Mouse (Mus musculus) spleen, postnatal 14 days (tissue): Measurements from ENCODE around the gene Alkbh5.
A peak's percentile ranks its signal among the peaks of the same experiment; 100 is the strongest.

Experiments
- DNase-seq, 2 experiments: peaks; one replicate each; pipeline ENCODE4 v3.0.0; 2021 to 2022; ENCODE audit warnings: low spot score in 2 of 2

The Alkbh5 gene

DNA sequence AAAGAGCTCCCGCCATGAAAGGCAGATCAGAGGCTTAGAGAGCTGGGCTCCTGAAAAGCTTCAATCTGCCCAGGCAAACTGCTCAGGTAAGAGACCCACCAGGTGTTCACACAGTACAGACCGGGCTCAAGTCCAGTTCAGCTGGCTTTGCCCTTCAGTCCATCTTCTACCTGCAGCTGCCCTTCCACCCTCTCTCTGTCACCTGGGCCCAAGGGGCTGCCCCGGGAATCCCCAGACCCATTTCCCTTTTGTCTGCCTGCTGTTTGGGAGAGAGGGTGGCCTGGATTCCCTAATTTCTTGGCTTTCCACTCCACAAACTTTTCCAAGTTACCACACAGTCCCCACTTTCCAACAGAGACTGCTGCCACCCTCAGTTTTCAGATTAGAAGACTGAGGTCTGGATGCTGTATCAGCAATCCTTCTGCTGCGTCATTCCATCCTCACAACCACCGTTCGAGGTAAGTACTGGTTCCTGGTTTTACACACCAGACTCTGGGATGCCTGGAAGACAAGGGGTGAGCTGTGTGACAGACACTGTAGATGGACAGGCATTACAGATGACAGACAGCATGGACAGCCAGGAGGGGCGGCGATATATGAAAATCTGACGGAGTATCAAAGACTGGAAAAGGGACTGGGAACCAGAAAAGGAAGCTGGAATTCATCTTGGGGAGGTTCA, at the start of gene Alkbh5:
Alkbh5 (plus strand) TSS at position 202 of the 679 bp plus-strand sequence.
- no peak for DNase-seq

DNA sequence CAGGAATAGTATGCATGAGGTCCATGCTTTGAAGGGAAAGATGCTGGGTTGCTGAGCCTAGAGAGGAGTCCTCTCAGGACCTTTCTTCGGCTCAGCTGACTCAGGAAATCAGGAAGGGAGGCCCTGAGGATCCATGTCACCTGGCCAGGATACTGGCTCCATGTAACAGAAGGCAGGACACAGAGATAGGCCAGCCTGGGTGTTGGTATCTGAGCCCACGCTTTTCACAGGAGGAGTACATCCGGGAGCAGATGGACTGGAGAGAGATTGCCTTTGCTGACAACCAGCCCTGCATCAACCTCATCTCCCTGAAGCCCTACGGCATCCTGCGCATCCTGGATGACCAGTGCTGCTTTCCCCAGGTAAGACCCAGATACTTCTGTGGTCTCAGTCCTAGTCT, 43.5 kb upstream of the Alkbh5 start:
- no peak for DNase-seq

DNA sequence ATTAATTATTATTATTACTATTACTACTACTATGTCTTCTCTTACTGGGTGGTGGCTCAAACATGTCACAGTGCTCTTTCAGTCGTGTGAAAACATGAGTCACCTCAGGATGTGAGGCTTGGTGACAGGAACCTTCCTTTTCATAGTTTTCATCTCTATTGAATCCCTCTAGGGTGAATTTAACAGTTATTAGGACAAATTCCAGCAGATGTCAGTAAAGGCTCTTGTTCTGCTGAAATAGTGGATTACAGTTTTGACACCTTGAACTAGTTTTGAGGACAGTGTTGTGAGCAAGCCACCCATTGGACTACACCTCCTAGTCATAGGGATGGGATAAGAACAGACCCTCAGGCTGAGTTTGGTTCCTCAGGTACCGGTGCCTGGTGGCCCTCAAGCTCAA, 40.5 kb upstream of the Alkbh5 start:
- DNase-seq: no peak

DNA sequence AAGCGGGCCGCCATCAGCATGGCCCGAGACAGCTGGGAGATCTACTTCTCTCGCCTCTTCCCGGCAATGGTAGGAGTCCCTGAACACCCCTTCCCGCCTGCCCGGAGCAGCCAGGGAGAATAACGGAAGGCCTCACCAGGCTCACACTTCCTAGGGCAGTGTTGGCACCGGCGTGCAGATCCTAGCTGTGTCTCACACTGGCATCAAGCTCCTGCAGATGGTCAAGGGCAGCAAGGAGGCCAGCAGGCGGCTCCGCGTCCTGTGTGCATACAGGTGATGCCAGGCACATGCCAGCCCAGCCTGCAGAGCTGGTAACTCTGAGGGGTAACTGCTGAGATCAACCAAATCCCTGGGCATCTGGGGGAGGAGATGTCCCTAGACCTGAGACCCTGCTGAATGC, 28.9 kb upstream of the Alkbh5 start:
- DNase-seq: no peak

DNA sequence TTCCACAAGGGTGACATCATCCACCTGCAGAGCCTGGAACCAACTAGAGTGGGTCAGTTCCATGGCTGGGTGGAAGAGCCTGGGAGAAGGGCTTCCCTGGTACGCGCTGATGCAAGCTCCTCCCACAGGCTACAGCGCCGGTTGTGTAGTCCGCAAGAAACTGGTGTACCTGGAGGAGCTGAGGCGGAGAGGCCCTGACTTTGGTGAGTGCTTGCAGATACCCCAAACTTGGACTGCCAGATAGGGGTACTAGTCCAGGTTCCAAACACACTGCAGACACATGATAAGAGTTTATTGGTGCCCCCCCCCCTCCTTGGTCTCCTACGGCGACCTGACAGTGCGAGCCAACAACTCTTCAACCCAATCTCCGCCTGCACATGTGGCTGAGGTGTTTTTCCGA, 27.2 kb upstream of the Alkbh5 start:
- DNase-seq: peak; percentile 28 to 36

DNA sequence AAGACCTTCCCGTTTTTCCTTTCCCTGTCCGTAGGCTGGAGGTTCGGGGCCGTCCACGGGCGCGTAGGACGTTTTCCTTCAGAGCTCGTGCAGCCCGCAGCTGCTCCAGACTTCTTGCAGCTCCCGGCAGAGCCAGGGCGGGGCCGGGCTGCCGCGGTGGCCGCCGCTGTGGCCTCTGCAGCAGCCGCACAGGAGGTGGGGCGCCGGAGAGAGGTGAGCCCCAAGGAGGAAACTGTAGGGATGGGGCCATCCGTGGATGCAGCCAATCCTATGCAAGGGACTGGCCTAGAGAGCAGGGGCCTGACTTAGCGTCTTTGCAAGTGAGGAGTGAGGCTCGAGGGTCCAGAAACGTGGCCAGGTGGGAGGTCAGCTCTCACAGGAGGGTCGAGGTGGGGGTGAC, 26.7 kb upstream of the Alkbh5 start:
- no peak for DNase-seq

DNA sequence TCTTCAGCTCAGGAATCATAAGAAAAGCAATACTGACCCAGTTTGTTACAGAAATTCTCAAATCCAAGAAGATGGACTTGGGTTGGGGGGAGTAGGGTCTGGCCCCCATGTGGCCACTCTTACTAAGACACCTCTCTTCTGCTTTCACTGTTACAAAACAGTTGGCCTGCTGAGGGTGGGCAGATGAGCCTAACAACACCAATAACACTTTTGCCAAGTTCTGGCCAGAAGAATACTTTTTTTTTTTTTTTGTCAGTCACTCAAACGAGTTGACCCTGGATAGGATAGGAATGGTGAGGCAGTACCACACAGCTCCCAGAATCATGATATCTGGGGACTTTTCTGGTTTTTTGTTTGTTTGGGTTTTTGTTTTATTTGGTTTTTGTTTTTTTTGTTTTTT, 24.3 kb upstream of the Alkbh5 start:
- DNase-seq: no peak

DNA sequence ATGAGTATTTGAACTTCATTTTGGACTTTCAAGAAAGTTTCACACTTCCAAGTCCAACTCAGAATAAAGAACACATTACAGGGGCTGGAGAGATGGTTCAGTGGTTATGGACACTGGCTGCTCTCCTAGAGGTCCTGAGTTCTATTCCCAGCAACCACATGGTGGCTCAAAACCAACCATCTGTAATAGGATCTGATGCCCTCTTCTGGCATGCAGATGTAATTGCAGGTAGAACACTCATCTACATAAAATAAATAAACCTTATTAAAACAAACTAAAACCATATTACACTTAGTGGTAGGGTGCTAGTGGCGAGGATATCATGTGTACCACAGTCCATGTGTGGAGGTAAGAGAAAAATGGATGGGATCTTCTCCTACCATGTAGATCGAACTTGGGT, 23.7 kb upstream of the Alkbh5 start:
- no peak for DNase-seq

DNA sequence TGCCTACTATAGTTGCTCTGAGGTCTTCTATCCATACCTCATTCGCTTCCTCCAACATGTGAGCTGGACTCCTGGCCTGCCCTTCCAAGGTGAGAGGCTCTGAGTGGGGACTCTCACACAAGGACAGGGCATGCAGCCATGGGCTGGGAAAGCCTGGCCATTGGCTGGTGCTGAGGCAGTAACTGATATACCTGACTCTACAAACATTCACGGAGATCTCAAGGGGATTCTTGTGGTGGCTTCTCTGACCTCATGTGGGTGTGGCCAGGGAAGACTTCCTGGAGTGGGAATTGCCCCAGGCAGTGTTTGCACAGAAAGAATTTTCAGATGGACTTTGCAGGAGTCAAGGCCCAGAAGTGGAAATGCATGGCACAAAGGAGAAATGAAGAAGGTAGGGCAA, 21.2 kb upstream of the Alkbh5 start:
- no peak for DNase-seq

DNA sequence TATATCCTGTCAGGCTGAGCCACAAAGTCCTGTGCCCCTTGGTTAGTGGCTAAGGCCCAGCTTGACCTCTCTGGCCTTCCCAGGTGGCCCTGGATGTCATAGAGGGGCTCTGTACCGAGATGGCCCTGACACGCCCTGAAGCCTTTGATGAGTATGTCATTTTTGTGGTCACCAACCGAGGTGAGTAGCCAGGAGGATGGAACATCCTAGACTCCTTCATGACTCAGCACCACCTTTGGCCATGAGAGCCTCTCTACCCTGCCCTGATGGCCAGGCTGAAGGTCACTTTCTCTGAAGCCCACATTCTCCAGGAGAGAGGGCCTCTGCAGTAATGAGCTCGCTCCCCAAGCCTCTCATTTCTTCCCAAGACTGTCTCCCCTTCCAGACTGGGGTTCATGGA, 17.9 kb upstream of the Alkbh5 start:
- no peak for DNase-seq

DNA sequence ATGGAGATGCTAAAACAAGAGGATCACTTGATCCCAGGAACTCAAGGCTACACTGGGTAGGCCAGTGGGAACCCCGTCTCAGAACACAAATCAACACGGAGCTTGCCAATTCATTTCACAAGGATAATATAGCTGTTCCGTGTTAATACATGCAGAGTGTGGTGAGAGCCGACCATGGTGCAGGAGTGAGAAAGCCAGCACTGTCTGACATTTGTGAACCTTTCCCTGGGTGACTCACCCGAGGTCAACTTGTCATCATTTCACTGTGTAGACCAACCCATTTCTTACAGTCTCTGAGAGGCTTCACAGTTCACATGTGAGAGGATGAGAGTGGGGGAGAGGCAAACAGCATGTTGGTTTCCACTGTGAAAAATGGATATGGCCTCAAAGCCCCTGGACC, 14.2 kb upstream of the Alkbh5 start:
- DNase-seq: no peak

DNA sequence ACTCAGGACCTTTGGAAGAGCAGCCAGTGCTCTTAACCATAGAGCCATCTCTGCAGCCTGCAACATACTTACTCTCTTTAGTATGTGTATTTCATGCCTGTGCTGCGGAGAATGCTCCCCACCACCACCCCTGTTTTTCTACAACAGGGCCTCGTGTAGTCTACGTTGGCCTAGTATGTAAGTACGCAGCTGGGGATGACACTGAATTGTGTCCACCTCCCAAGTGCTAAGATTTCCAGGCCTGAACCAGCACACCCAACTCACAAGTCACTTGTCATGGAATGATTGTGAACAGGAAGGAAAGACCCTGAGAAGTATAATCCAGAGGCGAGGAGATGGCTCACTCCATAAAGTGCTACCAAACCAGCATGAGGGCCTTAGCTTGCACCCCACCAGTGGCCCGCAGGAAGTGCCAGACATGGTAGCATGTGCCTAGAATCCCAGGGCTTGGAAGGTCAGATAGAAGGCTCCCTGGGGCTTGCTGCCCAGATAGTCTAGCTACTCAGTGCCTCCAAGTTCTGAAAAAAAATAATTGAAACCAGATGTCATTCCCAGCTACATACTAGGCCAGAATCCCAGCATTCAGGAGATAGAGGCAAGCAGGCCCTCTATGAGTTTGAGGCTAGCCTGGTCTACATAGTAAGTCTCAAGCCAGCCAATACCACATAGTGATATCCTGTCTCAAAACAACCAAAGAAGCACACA, 13.4 kb upstream of the Alkbh5 start:
- DNase-seq: no peak

DNA sequence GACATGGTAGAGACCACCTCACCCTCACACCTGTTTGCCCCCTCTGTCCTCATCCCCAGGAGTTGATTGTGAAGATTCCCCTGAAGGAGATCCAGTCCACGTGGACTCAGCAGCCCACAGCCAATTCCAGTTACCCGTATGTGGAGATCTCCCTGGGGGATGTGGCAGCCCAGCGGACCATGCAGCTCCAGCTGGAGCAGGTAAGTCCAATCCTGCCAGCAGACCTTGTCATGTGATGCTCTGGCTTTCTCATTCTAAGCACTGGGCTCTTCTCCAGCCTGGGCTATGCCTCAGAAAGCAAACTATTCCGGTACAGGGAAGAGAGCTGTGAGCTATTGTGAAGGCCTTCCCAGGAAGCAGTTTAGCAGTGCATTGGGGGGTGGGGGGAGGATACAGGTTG, 9.7 kb upstream of the Alkbh5 start:
- DNase-seq: no peak

DNA sequence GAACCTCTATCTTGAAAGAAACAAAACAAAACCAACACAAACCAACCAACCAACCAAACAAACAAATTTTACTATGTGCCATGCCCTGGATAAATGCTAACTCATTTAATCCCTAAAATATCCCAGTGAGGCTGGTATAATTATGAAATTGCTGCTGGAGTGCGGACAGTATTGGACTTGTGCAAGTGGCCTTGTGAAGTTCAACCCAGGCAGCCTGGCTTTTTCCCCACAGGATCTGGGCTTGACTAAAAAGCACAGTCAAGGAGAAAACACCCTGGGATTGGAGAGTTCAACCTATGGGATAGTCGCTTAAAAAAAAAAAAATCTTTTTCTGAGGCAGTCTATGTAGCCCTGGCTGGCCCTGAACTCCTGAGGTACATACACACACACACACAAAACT, 505 bp upstream of the Alkbh5 start:
- no peak for DNase-seq

DNA sequence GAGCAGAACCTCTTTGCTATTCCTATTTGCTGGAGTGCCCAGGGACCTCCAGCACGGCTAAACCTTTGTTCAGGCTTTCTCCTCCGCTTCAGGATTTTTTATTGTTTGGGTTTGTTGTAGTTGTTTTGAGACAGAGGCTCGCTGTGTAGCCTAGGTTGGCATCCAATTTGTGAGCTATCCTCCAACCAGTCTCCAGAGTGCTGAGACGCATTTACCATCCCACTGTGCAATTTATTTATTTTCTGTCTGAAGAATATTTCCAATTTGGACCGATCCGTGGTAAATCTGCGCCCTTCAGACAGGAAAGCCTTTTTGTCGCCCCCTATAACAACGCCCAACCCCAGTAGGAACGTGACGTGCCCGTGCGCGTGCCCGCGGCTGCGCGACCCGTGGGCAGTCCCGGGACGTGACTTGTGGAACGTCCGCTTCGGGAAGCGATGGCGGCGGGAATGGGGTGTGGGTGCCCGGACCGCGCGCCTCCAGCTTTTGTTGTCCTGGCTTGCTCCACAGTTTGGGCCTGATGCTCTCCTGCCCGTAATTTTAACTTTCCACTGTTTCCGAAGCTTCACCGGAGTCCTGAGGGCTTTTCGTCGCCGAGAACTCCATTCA, 782 bp downstream of the Alkbh5 start:
- DNase-seq: peak; percentile 70 to 79

DNA sequence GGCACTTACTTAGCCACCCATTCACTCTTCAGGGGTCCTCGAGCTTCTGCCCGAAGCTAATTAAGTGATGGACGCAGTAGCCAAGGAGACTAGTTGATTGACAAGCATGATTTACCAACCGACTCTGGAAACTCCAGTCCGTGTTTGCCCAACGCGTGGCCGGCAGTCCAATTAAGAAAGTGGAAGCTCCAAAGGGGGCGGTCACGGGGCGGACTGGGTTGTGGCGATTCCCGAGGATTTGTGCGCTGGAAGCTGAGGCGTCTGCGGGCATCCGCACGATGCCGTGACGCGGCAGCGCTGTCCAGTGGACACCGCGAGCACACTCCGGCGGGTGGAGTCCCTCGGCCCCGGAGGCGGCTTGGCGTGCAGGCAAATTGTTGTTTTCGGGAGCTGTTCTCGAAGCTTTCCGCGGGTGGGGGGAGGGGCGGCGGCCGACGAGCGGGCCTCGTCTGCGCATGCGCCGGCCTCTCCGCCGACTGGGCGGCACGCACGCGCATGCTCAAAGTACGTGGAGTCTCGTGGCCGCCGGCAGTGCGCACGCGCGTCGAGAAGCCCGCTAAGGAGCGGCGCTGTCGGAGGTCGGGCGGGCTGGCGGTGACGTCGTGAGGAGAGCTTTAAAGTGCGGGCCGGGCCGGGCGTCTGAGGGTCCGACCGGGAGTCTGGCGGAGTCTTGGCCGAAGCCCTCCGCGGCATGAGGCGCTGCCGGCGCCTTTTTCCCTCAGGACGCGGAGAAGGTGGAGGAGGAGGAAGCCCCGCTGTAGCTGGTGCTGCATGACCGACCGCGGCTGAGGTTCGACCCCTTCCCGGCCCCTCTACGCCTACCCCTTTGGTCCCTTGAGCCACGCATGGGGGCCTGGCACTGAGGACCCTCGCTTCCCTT, 1.5 kb downstream of the Alkbh5 start:
- DNase-seq: peak; percentile 88 to 92

DNA sequence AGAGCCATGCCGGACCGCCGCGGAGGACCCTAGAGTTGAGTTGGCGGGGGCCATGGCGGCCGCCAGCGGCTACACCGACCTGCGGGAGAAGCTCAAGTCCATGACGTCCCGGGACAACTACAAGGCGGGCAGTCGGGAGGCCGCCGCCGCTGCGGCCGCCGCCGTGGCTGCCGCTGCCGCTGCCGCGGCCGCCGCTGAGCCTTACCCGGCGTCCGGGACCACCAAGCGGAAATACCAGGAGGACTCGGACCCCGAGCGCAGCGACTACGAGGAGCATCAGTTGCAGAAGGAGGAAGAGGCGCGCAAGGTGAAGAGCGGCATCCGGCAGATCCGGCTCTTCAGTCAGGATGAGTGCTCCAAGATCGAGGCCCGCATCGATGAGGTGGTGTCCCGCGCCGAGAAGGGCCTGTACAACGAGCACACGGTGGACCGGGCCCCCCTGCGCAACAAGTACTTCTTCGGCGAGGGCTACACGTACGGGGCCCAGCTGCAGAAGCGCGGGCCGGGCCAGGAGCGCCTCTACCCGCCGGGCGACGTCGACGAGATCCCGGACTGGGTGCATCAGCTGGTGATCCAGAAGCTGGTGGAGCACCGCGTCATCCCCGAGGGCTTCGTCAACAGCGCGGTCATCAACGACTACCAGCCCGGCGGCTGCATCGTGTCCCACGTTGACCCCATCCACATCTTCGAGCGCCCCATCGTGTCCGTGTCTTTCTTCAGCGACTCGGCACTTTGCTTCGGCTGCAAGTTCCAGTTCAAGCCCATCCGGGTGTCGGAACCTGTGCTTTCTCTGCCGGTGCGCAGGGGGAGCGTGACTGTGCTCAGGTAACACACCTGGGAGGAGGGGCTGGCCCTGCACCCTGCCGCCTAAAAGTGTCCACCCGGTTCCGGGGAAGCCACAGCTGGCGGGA, 2.4 kb downstream of the Alkbh5 start:
- DNase-seq: peak; percentile 30 to 39

DNA sequence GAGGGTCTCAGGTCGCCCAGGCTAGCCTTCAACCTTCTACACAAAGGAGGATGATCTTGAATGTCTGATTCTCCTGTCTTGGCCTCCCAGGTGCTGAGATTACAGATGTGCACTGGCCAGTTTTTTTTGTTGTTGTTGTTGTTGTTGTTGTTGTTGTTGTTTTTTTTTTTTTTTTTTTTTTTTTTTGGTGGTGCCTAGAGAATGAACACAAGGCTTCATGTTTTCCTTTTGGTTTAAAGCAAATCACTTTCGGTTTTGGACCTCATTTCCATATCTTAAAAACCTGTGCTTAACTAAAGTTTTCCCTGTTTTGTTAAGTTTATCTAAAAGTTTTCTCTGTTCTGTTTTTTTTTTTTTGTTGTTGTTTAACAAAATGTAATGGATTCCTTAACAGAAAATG, 3.4 kb downstream of the Alkbh5 start:
- DNase-seq: no peak

DNA sequence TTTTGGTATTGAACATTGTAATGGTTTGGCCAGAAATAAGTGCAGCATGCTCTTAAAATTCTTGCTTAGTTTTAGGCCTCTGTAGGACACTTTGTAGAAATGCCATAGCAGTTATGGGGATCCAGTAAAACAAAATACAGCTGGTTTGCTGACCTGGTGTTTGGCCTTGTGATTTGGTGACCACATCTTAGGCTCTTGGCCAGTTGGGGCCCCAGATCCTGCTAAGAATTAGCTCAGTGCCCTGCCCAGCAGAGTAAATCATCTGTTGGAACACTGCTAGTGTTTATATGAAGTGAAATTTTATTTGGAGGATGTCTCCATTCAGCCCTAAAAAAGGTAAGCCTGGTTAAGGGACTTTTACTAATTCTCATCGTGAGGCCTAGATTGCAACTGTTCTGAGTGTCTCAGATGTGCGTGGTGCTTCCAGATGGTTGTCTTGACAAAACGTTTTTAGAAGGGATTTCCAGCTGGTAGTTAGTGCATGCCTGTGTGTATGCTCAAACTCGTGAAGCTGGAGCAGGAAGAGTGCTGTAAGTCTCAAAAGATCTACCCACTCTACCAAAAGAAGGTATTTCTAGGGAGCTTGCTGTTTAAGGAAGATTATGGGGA, 3.9 kb downstream of the Alkbh5 start:
- no peak for DNase-seq

DNA sequence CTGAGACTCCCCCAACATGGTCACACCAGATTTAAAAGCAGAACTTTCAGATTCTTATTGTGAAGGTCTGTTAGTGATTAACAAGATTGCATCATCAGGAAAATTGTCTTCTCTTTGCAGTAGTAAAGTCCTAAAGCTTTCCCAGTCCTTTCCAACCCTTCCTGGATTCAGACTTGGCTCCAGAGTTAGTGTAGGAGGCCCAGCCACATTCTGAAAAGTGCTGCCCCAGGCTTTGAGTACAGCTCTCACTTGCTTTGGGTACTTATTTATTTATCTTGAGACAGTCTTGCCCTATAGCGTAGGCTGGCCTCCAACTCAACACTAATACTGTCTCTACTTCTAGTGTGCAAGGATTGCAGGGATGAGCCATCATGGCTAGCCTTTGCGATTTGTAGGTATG, 4.6 kb downstream of the Alkbh5 start:
- no peak for DNase-seq

DNA sequence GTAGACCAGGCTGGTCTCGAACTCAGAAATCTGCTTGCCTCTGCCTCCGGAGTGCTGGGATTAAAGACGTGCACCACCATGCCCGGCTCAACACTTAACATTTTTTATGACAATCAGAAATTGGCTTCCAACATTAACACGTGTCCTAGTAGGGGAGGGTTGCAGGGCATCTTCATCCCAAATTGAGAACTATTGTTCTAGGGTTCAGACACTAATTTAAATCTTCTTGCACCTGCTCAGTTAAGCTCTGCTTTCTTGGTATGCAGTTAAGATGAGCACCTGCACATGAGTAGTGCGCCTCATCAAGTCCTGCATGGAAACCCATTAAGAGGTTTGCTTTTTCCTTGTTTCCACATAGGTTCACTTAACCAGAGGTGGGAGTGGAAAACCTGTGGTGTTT, 5.7 kb downstream of the Alkbh5 start:
- DNase-seq: no peak
